Mouse (Mus musculus): Measurements from ENCODE around the gene Tcea2. TPM values are rescaled to one million over a fixed set of nuclear protein-coding genes. Genes with fewer than 3 reads are reported as not detected.

The Tcea2 gene
- polyA plus RNA-seq, 1 experiment from 2014 or later: 9.8 TPM

- DNase-seq (ENCODE audit: low spot score): no peak
Measured at GRCm38 (mm10) chr2:181713749-181714148, 33.6 kb downstream of the Tcea2 start.

DNA sequence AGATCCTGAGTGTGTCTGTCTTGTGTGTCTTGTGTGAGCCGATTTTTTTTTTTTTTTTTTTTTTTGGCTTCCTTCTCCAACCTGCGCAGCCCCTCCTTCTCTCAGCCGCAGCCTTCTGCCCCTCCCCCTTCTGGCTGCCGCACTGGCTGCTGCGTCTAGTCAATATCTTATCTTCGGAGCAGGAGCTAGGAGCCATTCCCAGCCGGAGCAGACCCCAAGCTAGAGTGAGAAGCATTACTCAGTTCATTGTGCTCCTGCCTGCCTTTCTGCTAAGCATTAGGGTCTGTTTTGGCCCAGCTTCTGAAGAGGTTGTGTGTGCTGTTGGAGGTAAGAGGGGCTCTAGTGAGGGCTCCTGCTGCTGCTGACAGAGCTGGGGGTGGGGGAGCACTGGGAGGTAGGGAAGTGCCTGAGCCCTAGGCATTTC, 34.8 kb downstream of the Tcea2 start, which contains the start of gene Oprl1:
TSS of gene Oprl1 (plus strand) at position 114 of the 424 bp plus-strand sequence.
- DNase-seq (ENCODE audit: low spot score): peak; percentile 17

GRCm38 (mm10) chr2:181715382-181715781, 35.3 kb downstream of the Tcea2 start:
- DNase-seq (ENCODE audit: low spot score): no peak

DNA sequence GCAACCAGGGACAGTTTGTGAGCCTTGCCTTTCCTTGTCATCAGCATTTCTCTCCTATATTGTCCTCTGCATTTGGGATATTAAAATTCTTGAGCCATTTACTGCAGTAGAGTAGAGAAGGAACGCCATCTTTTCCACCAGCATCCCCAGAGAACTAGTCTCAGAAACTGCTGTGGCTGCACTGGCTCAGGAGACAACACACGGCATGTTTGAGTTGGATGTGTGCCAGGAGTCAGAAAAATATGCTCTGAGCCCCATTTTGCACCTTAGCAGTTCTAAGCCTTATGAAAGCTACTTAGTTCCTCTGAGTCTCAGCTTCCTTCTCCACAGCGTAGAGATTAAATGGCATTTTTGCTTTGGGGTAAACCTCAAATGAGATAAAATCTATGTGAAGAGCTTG, 36.9 kb downstream of the Tcea2 start:
- no peak for DNase-seq (ENCODE audit: low spot score)

DNA sequence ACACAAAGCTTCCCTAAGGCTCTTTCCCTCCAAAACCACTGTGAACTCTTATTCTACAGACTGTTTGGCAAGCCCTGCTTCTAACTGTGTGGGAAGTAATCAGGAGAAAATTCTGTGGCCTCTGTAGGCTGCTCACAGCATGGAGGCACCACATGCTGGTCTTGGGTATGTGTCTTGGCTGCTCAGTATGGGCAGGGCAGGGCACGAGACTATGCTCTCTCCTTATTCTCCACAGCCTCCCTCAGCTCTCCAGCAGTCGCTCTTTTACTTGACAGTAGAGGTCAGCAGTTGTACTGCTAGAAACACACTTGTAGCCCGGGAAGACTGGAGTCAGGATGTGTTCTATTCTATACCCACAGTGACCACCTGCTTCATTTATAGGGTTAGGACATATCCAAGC, 40.0 kb downstream of the Tcea2 start:
- no peak for DNase-seq (ENCODE audit: low spot score)

- no peak for DNase-seq (ENCODE audit: low spot score)
Measured at GRCm38 (mm10) chr2:181721200-181721599, 41.1 kb downstream of the Tcea2 start.

GRCm38 (mm10) chr2:181722213-181722612, 42.1 kb downstream of the Tcea2 start:
- peak; percentile 36 for DNase-seq (ENCODE audit: low spot score)

- no peak for DNase-seq (ENCODE audit: low spot score)
Measured at GRCm38 (mm10) chr2:181727659-181728262, 47.7 kb downstream of the Tcea2 start.

GRCm38 (mm10) chr2:181730051-181730450, 49.9 kb downstream of the Tcea2 start:
- no peak for DNase-seq (ENCODE audit: low spot score)

Other genes starting within 250 kb of the Tcea2 start
- 2.4 and 2.8 TPM in 2 replicates for gene Zbtb46, start 220.9 kb upstream of the Tcea2 start, polyA plus RNA-seq (2015; fragmentation: Nextera tagmentation; extraction: Ambion mirVana)
- 0.14 TPM in 1 of 2 replicates, not detected in the other for gene Abhd16b, start 187.1 kb upstream of the Tcea2 start, polyA plus RNA-seq (2015; fragmentation: Nextera tagmentation; extraction: Ambion mirVana)
- gene Tpd52l2, start 183.2 kb upstream of the Tcea2 start, polyA plus RNA-seq (2015; fragmentation: Nextera tagmentation; extraction: Ambion mirVana): 118 and 124 TPM in 2 replicates
- 76.1 and 86.7 TPM in 2 replicates for gene Dnajc5, start 159.8 kb upstream of the Tcea2 start, polyA plus RNA-seq (2015; fragmentation: Nextera tagmentation; extraction: Ambion mirVana)
- gene Uckl1, start 95.4 kb upstream of the Tcea2 start, polyA plus RNA-seq (2015; fragmentation: Nextera tagmentation; extraction: Ambion mirVana): 50.0 and 51.1 TPM in 2 replicates
- gene Prpf6, start 88.4 kb upstream of the Tcea2 start, polyA plus RNA-seq (2015; fragmentation: Nextera tagmentation; extraction: Ambion mirVana): 51.7 and 55.3 TPM in 2 replicates
- gene Zfp512b, start 87.5 kb upstream of the Tcea2 start, polyA plus RNA-seq (2015; fragmentation: Nextera tagmentation; extraction: Ambion mirVana): 23.3 and 35.0 TPM in 2 replicates
- 9.4 and 12.1 TPM in 2 replicates for gene Samd10, start 81.1 kb upstream of the Tcea2 start, polyA plus RNA-seq (2015; fragmentation: Nextera tagmentation; extraction: Ambion mirVana)
- gene Gm29797, start 23.3 kb upstream of the Tcea2 start, polyA plus RNA-seq (2015; fragmentation: Nextera tagmentation; extraction: Ambion mirVana): 0.18 and 0.44 TPM in 2 replicates
- 13.9 and 14.1 TPM in 2 replicates for gene Sox18, start 8.7 kb upstream of the Tcea2 start, polyA plus RNA-seq (2015; fragmentation: Nextera tagmentation; extraction: Ambion mirVana)
- gene Rgs19, start 13.7 kb downstream of the Tcea2 start, polyA plus RNA-seq (2015; fragmentation: Nextera tagmentation; extraction: Ambion mirVana): 80.7 and 97.8 TPM in 2 replicates
- not detected in 2 replicates for gene Lkaaear1, start 18.1 kb downstream of the Tcea2 start, polyA plus RNA-seq (2015; fragmentation: Nextera tagmentation; extraction: Ambion mirVana)
- 0.12 and 0.14 TPM in 2 replicates for gene Oprl1, start 34.7 kb downstream of the Tcea2 start, polyA plus RNA-seq (2015; fragmentation: Nextera tagmentation; extraction: Ambion mirVana)
- gene Myt1, start 83.0 kb downstream of the Tcea2 start, polyA plus RNA-seq (2015; fragmentation: Nextera tagmentation; extraction: Ambion mirVana): not detected in 2 replicates
- 42.0 and 52.9 TPM in 2 replicates for gene Pcmtd2, start 157.5 kb downstream of the Tcea2 start, polyA plus RNA-seq (2015; fragmentation: Nextera tagmentation; extraction: Ambion mirVana)
- 79.6 and 86.3 TPM in 2 replicates for gene Polr3k, start 184.0 kb downstream of the Tcea2 start, polyA plus RNA-seq (2015; fragmentation: Nextera tagmentation; extraction: Ambion mirVana)